Mouse (Mus musculus) limb, embryonic 15.5 days (tissue): ENCODE measurements around the gene Coro1b. TPM values are rescaled to one million over a fixed set of nuclear protein-coding genes. Genes with fewer than 3 reads are reported as not detected.
A peak's percentile ranks its signal among the peaks of the same experiment; 100 is the strongest.

Source experiments
- ATAC-seq: fragments of 200-750 bp; cut with Nextera tagmentation; 2 replicates; pipeline ENCODE4 v1.8.0; 2017; ENCODE audit warnings: low read depth, moderate TSS enrichment; ENCODE audit not compliant: insufficient number of reproducible peaks, low FRiP score, low TSS enrichment
- H3K27ac ChIP-seq: fragments of 300-500 bp; sonication (generic); 2 replicates; pipeline ENCODE4 v1.5.1; 2015; ENCODE audit warnings: moderate library complexity, mild to moderate bottlenecking, inconsistent platforms
- H3K27me3 ChIP-seq: fragments of 300-500 bp; sonication (generic); 2 replicates; pipeline ENCODE4 v1.6.1; 2015; ENCODE audit warnings: inconsistent platforms
- H3K36me3 ChIP-seq: fragments of 300-500 bp; sonication (generic); 2 replicates; pipeline ENCODE4 v1.6.1; 2015; ENCODE audit warnings: inconsistent platforms
- H3K4me1 ChIP-seq: fragments of 300-500 bp; sonication (generic); 2 replicates; pipeline ENCODE4 v1.6.1; 2015; ENCODE audit warnings: inconsistent platforms
- H3K4me2 ChIP-seq: fragments of 300-500 bp; sonication (generic); 2 replicates; pipeline ENCODE4 v1.6.1; 2015; ENCODE audit warnings: mild to moderate bottlenecking, inconsistent platforms
- H3K4me3 ChIP-seq: fragments of 300-500 bp; sonication (generic); 2 replicates; pipeline ENCODE4 v1.5.1; 2015; ENCODE audit warnings: mild to moderate bottlenecking, inconsistent platforms
- H3K9ac ChIP-seq: fragments of 300-500 bp; sonication (generic); 2 replicates; pipeline ENCODE4 v1.6.1; 2015; ENCODE audit warnings: inconsistent platforms
- H3K9me3 ChIP-seq: fragments of 300-500 bp; sonication (generic); 2 replicates; pipeline ENCODE4 v1.6.1; 2016; ENCODE audit warnings: inconsistent platforms
- WGBS: fragments of 180-500 bp; shearing (Covaris S2); methylation state at CpG from one replicate; pipeline ENCODE4 v1.1.7; 2015; 5-methylcytosine and 5-hydroxymethylcytosine counted together
- polyA plus RNA-seq: library from polyadenylated mRNA; unstranded; fragments of >200 nt; fragmentation: Nextera tagmentation; extraction: Ambion mirVana; gene quantifications from 2 replicates; pipeline ENCODE4 v1.2.1, GENCODE M21; 2015

Gene Coro1b
- polyA plus RNA-seq, 1 experiment from 2014 or later, result 169 TPM

- WGBS, result 48% methylated on average over 3 of the region's 3 CpGs
- H3K9me3 ChIP-seq, result no peaks in the 10 kb centered on the region
- H3K4me1 ChIP-seq, result peaks cover 22% of the 10 kb centered on the region
- no peak overlapping the region for H3K9ac ChIP-seq
- no peak for ATAC-seq
- H3K4me3 ChIP-seq, result no peak overlapping the region
- H3K36me3 ChIP-seq, result peaks cover 21% of the 10 kb centered on the region
- H3K4me2 ChIP-seq, result no peak overlapping the region
- H3K27me3 ChIP-seq, result no peaks in the 10 kb centered on the region
- no peak overlapping the region for H3K27ac ChIP-seq
Observed at GRCm38 (mm10) chr19:4147022-4147405, 1.4 kb upstream of the Coro1b start.

- H3K9me3 ChIP-seq, result no peaks in the 10 kb centered on the region
- WGBS, result 40% methylated on average over 9 of the region's 9 CpGs
- peaks cover 29% of the 10 kb centered on the region for H3K36me3 ChIP-seq
- H3K4me2 ChIP-seq, result peak overlapping the region; percentile 81
- H3K9ac ChIP-seq, result peak overlapping the region; percentile 90; the same call in 1 of the 2 replicates
- ATAC-seq, result no peak
- no peaks in the 10 kb centered on the region for H3K27me3 ChIP-seq
- H3K27ac ChIP-seq, result peak overlapping the region; percentile 28
- peaks cover 22% of the 10 kb centered on the region for H3K4me1 ChIP-seq
- H3K4me3 ChIP-seq, result peak overlapping the region; percentile 92
Observed at GRCm38 (mm10) chr19:4147782-4148490, 483 bp upstream of the Coro1b start.

GRCm38 (mm10) chr19:4148819-4149218 lies 400 bp downstream of the Coro1b start:
- Histone ChIP-seq H3K4me1 (peaks cover 22% of the 10 kb centered on the region), H3K27ac (peak overlapping the region; percentile 81), H3K9ac (peak overlapping the region; percentile 90), H3K4me3 (peak overlapping the region; percentile 92), H3K36me3 (peaks cover 38% of the 10 kb centered on the region), H3K27me3 (no peaks in the 10 kb centered on the region), H3K9me3 (no peaks in the 10 kb centered on the region), H3K4me2 (peak overlapping the region; percentile 81)
- peak; percentile 20 for ATAC-seq
- 2% methylated on average over 8 of the region's 8 CpGs for WGBS

- Histone ChIP-seq H3K9ac (peak overlapping the region; percentile 90), H3K27ac (peak overlapping the region; percentile 81), H3K9me3 (no peaks in the 10 kb centered on the region), H3K27me3 (no peaks in the 10 kb centered on the region), H3K4me2 (peak overlapping the region; percentile 81), H3K4me1 (peaks cover 22% of the 10 kb centered on the region), H3K36me3 (peaks cover 39% of the 10 kb centered on the region), H3K4me3 (peak overlapping the region; percentile 92)
- ATAC-seq, result no peak
- 85% methylated on average over 11 of the region's 11 CpGs for WGBS
Observed at GRCm38 (mm10) chr19:4149283-4149682, 864 bp downstream of the Coro1b start.

- peaks cover 39% of the 10 kb centered on the region for H3K36me3 ChIP-seq
- ATAC-seq, result no peak
- H3K27ac ChIP-seq, result no peak overlapping the region
- no peaks in the 10 kb centered on the region for H3K27me3 ChIP-seq
- H3K4me2 ChIP-seq, result peak overlapping the region; percentile 81
- H3K9ac ChIP-seq, result no peak overlapping the region
- 93% methylated on average over 17 of the region's 17 CpGs for WGBS
- peaks cover 22% of the 10 kb centered on the region for H3K4me1 ChIP-seq
- H3K4me3 ChIP-seq, result peak overlapping the region; percentile 92
- H3K9me3 ChIP-seq, result no peaks in the 10 kb centered on the region
Observed at GRCm38 (mm10) chr19:4149764-4150461, 1.5 kb downstream of the Coro1b start.

GRCm38 (mm10) chr19:4150567-4151487 lies 2.4 kb downstream of the Coro1b start:
- Histone ChIP-seq H3K9me3 (no peaks in the 10 kb centered on the region), H3K36me3 (peaks cover 46% of the 10 kb centered on the region), H3K4me2 (no peak overlapping the region), H3K27me3 (no peaks in the 10 kb centered on the region), H3K4me1 (peaks cover 22% of the 10 kb centered on the region), H3K4me3 (no peak overlapping the region), H3K27ac (no peak overlapping the region), H3K9ac (no peak overlapping the region)
- WGBS, result 89% methylated on average over 22 of the region's 22 CpGs
- ATAC-seq, result no peak

- H3K36me3 ChIP-seq, result peaks cover 53% of the 10 kb centered on the region
- 65% methylated on average over 5 of the region's 5 CpGs for WGBS
Observed at GRCm38 (mm10) chr19:4151488-4151860, 3.1 kb downstream of the Coro1b start.

GRCm38 (mm10) chr19:4151898-4152297 lies 3.5 kb downstream of the Coro1b start:
- Histone ChIP-seq H3K4me1 (peaks cover 22% of the 10 kb centered on the region), H3K4me3 (no peak overlapping the region), H3K4me2 (no peak overlapping the region), H3K36me3 (peaks cover 57% of the 10 kb centered on the region), H3K9me3 (no peaks in the 10 kb centered on the region), H3K27ac (no peak overlapping the region), H3K27me3 (no peaks in the 10 kb centered on the region), H3K9ac (no peak overlapping the region)
- WGBS, result 90% methylated on average over 5 of the region's 5 CpGs
- no peak for ATAC-seq

More at GRCm38 (mm10) chr19:4151488-4151860, 3.1 kb downstream of the Coro1b start:
- Histone ChIP-seq H3K9ac (no peak overlapping the region), H3K4me1 (peaks cover 22% of the 10 kb centered on the region), H3K4me2 (no peak overlapping the region), H3K4me3 (no peak overlapping the region), H3K27ac (no peak overlapping the region), H3K9me3 (no peaks in the 10 kb centered on the region), H3K27me3 (no peaks in the 10 kb centered on the region)
- no peak for ATAC-seq

GRCm38 (mm10) chr19:4152445-4153231 lies 4.2 kb downstream of the Coro1b start:
- no peak for ATAC-seq
- Histone ChIP-seq H3K4me1 (peaks cover 20% of the 10 kb centered on the region), H3K27me3 (no peaks in the 10 kb centered on the region), H3K9ac (no peak overlapping the region), H3K27ac (no peak overlapping the region), H3K4me2 (no peak overlapping the region), H3K36me3 (peaks cover 64% of the 10 kb centered on the region), H3K4me3 (no peak overlapping the region), H3K9me3 (no peaks in the 10 kb centered on the region)
- 85% methylated on average over 8 of the region's 8 CpGs for whole genome bisulfite sequencing

- Histone ChIP-seq H3K9me3 (no peaks in the 10 kb centered on the region), H3K36me3 (peaks cover 70% of the 10 kb centered on the region), H3K4me1 (peaks cover 15% of the 10 kb centered on the region), H3K9ac (no peak within 1 kb of the TSS), H3K27me3 (no peaks in the 10 kb centered on the region), H3K27ac (no peak within 1 kb of the TSS), H3K4me2 (no peak within 1 kb of the TSS), H3K4me3 (no peak within 1 kb of the TSS)
- WGBS, result 72% methylated on average over 11 of the region's 11 CpGs
- ATAC-seq, result no peak
Observed at GRCm38 (mm10) chr19:4153232-4153654, 4.8 kb downstream of the Coro1b start, which contains the start of gene Ptprcap. Gene Ptprcap (plus strand): TSS chr19:4153604.
